Mouse (Mus musculus) heart, embryonic 10.5 days (tissue): ENCODE data around the gene Piwil1. TPM values are rescaled to one million over a fixed set of nuclear protein-coding genes. Genes with fewer than 3 reads are reported as not detected.
A peak's percentile ranks its signal among the peaks of the same experiment; 100 is the strongest.
"Not testable (repeated sequence)": the region's sequence is repeated elsewhere in the genome, so short reads cannot be mapped to it uniquely, and the experiment has no call there.

Experiments used
- DNase-seq: peaks from one replicate; pipeline ENCODE4 v3.0.0-alpha.2; 2017; ENCODE audit warnings: low spot score
- H3K27ac ChIP-seq: fragments of 300-500 bp; sonication (generic); 2 replicates; pipeline ENCODE4 v1.5.1; 2016; ENCODE audit warnings: mild to moderate bottlenecking
- H3K27me3 ChIP-seq: fragments of 300-500 bp; sonication (generic); 2 replicates; pipeline ENCODE4 v1.6.1; 2016; ENCODE audit warnings: mild to moderate bottlenecking; ENCODE audit not compliant: poor library complexity, insufficient read depth, severe bottlenecking
- H3K36me3 ChIP-seq: fragments of 300-500 bp; sonication (generic); 2 replicates; pipeline ENCODE4 v1.6.1; 2016; ENCODE audit warnings: mild to moderate bottlenecking, moderate library complexity
- H3K4me1 ChIP-seq: fragments of 300-500 bp; sonication (generic); 2 replicates; pipeline ENCODE4 v1.6.1; 2016; ENCODE audit warnings: mild to moderate bottlenecking
- H3K4me3 ChIP-seq: fragments of 300-500 bp; sonication (generic); 2 replicates; pipeline ENCODE4 v1.5.1; 2016; ENCODE audit warnings: mild to moderate bottlenecking, moderate library complexity
- H3K9me3 ChIP-seq: fragments of 300-500 bp; sonication (generic); 2 replicates; pipeline ENCODE4 v1.6.1; 2016; ENCODE audit warnings: mild to moderate bottlenecking, moderate library complexity
- WGBS: fragments of 180-500 bp; shearing (Covaris S2); methylation state at CpG from one replicate; pipeline ENCODE4 v1.1.7; 2016; 5-methylcytosine and 5-hydroxymethylcytosine counted together
- polyA plus RNA-seq: library from polyadenylated mRNA; unstranded; fragments of >200 nt; fragmentation: Nextera tagmentation; extraction: Ambion mirVana; gene quantifications from 2 replicates; pipeline ENCODE4 v1.2.1, GENCODE M21; 2016

Piwil1 gene
- polyA plus RNA-seq, 1 experiment from 2014 or later, result not detected

DNA sequence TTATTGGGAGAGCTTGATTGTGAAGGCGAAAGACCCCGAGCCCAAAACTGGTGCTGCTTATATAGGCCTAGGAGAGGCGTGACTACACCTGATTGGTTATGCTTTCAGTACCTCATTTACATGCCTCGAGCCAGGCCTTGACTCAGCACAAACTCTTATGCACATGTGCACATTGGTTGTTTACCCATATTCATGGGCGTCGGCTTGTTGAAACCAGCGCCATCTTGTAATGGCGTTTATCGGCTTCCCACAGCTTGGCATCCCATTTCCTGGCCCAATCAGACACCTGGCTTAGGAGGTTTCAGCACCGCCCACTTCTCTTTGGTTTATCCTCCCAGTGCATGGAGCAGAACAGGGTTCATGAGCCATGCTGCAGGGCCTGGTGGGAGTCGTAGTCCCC, 18.1 kb downstream of the Piwil1 start:
- DNase-seq, result not testable (repeated sequence)

GRCm38 (mm10) chr5:128729341-128729740, 27.0 kb downstream of the Piwil1 start:
- Histone ChIP-seq H3K36me3 (no peaks in the 10 kb centered on the region), H3K4me1 (no peaks in the 10 kb centered on the region), H3K27ac (no peak overlapping the region), H3K4me3 (no peak overlapping the region), H3K9me3 (no peaks in the 10 kb centered on the region), H3K27me3 (no peaks in the 10 kb centered on the region)
- DNase-seq, result no peak
- WGBS, result 77% methylated on average over 5 of the region's 5 CpGs

More for the DNA sequence above, 18.1 kb downstream of the Piwil1 start:
- H3K36me3 ChIP-seq, H3K9me3 ChIP-seq, H3K4me1 ChIP-seq, H3K27me3 ChIP-seq, H3K4me3 ChIP-seq, H3K27ac ChIP-seq: not testable (repeated sequence)
- 88% methylated on average over 11 of the region's 11 CpGs for WGBS

DNA sequence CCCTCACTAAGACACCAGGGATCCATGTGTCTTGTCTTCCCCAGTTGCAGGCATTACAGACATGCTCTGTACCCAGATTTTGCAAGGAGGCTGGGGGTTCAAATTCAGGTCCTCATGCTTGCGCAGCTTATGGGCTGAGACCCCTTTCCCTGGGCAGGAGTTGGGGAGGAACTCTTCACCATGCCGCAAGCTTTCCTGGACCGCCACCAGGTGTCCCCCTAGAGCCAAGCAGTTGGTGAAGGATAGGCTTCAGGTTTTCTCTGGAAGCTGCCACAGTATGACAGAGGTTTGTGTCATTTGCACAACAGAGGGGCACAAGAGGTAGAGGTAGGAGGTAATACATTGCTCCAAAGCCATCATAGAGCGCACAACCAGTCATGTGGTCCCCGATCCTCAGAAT, 28.3 kb downstream of the Piwil1 start:
- Histone ChIP-seq H3K27me3 (no peaks in the 10 kb centered on the region), H3K27ac (no peak overlapping the region), H3K36me3 (no peaks in the 10 kb centered on the region), H3K4me1 (no peaks in the 10 kb centered on the region), H3K9me3 (no peaks in the 10 kb centered on the region), H3K4me3 (no peak overlapping the region)
- no peak for DNase-seq
- 38% methylated on average over 5 of the region's 5 CpGs for WGBS

GRCm38 (mm10) chr5:128732416-128733014, 30.2 kb downstream of the Piwil1 start:
- no peaks in the 10 kb centered on the region for H3K4me1 ChIP-seq
- no peak for DNase-seq
- H3K27ac ChIP-seq, result no peak overlapping the region
- H3K27me3 ChIP-seq, result peaks cover 15% of the 10 kb centered on the region
- H3K4me3 ChIP-seq, result no peak overlapping the region
- no peaks in the 10 kb centered on the region for H3K9me3 ChIP-seq
- no peaks in the 10 kb centered on the region for H3K36me3 ChIP-seq
- 64% methylated on average over 11 of the region's 11 CpGs for WGBS

DNA sequence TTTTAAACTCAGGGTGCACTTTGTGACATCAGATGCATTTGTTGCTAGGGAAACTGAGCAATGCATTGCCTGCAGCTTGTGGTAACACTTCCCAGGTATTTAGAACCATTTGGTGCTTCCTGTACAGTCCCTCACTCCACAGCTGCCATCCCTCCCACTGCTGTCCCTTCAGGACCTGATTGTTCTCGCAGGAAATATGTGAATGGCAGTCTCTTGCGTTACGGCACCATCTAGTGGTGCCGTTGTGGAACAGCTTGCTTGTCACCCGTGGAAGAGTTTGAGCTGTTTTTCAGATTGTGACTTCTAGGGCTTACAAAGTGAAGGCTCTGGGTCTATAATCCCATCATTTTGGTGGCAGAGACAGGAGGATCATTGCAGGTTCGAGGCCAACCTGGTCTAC, 31.6 kb downstream of the Piwil1 start:
- H3K9me3 ChIP-seq, result no peaks in the 10 kb centered on the region
- no peak for DNase-seq
- no peaks in the 10 kb centered on the region for H3K4me1 ChIP-seq
- no peak overlapping the region for H3K27ac ChIP-seq
- no peak overlapping the region for H3K4me3 ChIP-seq
- peaks cover 28% of the 10 kb centered on the region for H3K27me3 ChIP-seq
- 2% methylated on average over 6 of the region's 6 CpGs for WGBS
- H3K36me3 ChIP-seq, result no peaks in the 10 kb centered on the region

- H3K36me3 ChIP-seq, result no peaks in the 10 kb centered on the region
- no peaks in the 10 kb centered on the region for H3K9me3 ChIP-seq
- H3K27ac ChIP-seq, result no peak overlapping the region
- peaks cover 47% of the 10 kb centered on the region for H3K27me3 ChIP-seq
- no peak overlapping the region for H3K4me3 ChIP-seq
- H3K4me1 ChIP-seq, result no peaks in the 10 kb centered on the region
- WGBS, result 64% methylated on average over 22 of the region's 22 CpGs
- DNase-seq, result no peak
Observed at GRCm38 (mm10) chr5:128735921-128736320, 33.6 kb downstream of the Piwil1 start.

GRCm38 (mm10) chr5:128739168-128739837, 37.0 kb downstream of the Piwil1 start:
- no peaks in the 10 kb centered on the region for H3K9me3 ChIP-seq
- H3K27me3 ChIP-seq, result peaks cover 57% of the 10 kb centered on the region
- no peak overlapping the region for H3K27ac ChIP-seq
- H3K4me1 ChIP-seq, result no peaks in the 10 kb centered on the region
- DNase-seq, result no peak
- no peak overlapping the region for H3K4me3 ChIP-seq
- H3K36me3 ChIP-seq, result no peaks in the 10 kb centered on the region
- 45% methylated on average over 13 of the region's 17 CpGs for WGBS

DNA sequence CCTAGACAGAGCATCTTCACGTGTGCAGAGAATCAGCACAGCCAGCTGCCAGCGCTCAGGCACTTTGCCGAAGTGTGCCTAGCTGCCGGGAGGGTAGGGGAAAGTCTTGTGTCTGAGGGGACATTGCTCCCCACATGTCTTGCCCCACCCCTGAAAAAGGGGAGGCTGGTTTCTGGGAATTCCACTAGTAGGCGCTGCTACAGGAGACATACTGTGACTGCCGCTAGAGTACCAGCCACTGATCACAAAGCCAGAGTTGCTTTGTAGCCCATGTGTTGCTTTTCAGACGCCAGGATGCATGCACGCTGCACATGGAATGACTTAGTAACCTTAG, 37.5 kb downstream of the Piwil1 start:
- H3K4me3 ChIP-seq, result no peak overlapping the region
- no peak for DNase-seq
- H3K27me3 ChIP-seq, result peaks cover 57% of the 10 kb centered on the region

GRCm38 (mm10) chr5:128744351-128744750, 42.0 kb downstream of the Piwil1 start:
- WGBS, result 84% methylated on average over 6 of the region's 6 CpGs
- no peak for DNase-seq
- peaks cover 26% of the 10 kb centered on the region for H3K27me3 ChIP-seq
- no peaks in the 10 kb centered on the region for H3K9me3 ChIP-seq
- peaks cover 8% of the 10 kb centered on the region for H3K4me1 ChIP-seq
- H3K36me3 ChIP-seq, result no peaks in the 10 kb centered on the region
- no peak overlapping the region for H3K4me3 ChIP-seq
- H3K27ac ChIP-seq, result no peak overlapping the region

More for the DNA sequence above, 37.5 kb downstream of the Piwil1 start:
- Histone ChIP-seq H3K4me1 (no peaks in the 10 kb centered on the region), H3K27ac (no peak overlapping the region), H3K36me3 (no peaks in the 10 kb centered on the region), H3K9me3 (no peaks in the 10 kb centered on the region)
- 31% methylated on average over 8 of the region's 8 CpGs for WGBS

DNA sequence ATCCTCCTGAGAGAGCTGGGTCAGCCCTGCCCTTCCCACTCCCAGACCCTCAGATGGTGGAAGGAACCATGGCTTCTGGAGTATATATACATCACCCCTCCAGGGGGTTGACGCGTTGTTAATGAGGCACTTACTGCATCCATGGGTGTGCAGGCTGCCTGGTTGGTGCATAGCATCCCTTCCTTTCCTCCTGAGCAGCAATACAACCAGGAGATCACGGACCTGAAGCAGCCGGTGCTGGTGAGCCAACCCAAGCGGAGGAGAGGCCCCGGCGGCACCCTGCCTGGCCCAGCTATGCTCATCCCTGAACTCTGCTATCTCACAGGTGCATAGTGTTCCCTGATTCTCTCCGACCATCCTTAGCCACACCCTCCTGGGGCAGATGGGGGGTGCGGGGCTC, 42.9 kb downstream of the Piwil1 start:
- H3K27me3 ChIP-seq, result peaks cover 17% of the 10 kb centered on the region; the same call in 1 of the 2 replicates
- 60% methylated on average over 9 of the region's 9 CpGs for WGBS
- H3K4me1 ChIP-seq, result peaks cover 8% of the 10 kb centered on the region
- H3K4me3 ChIP-seq, result no peak overlapping the region
- DNase-seq, result no peak
- no peaks in the 10 kb centered on the region for H3K9me3 ChIP-seq
- H3K27ac ChIP-seq, result no peak overlapping the region
- no peaks in the 10 kb centered on the region for H3K36me3 ChIP-seq

DNA sequence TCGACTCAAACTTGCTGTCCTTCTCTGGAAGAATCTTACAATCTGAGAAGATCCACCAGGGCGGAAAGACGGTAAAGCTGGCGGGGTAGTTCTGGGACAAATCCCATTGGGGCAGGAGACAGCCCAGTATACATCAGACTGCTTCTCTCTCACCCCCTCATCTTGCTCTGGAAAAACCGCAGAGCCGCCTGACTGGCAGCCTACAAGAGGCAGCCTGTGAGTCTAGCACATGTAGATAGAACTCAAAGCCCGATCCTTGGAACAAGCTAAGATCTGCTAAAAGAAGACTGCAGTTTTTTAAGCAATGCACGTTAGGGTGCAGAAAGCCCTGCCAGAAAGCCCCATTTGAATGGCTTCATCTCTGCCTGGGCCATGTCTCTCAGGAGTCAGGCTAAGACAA, 43.9 kb downstream of the Piwil1 start:
- Histone ChIP-seq H3K27me3 (peaks cover 9% of the 10 kb centered on the region; the same call in 1 of the 2 replicates), H3K9me3 (no peaks in the 10 kb centered on the region), H3K27ac (no peak overlapping the region), H3K4me3 (no peak overlapping the region), H3K36me3 (no peaks in the 10 kb centered on the region), H3K4me1 (peaks cover 8% of the 10 kb centered on the region)
- WGBS, result 74% methylated on average over 8 of the region's 8 CpGs
- no peak for DNase-seq

GRCm38 (mm10) chr5:128761118-128761517, 58.8 kb downstream of the Piwil1 start:
- no peak for DNase-seq
- H3K4me1 ChIP-seq, result peaks cover 9% of the 10 kb centered on the region
- no peaks in the 10 kb centered on the region for H3K27me3 ChIP-seq
- no peaks in the 10 kb centered on the region for H3K36me3 ChIP-seq
- no peak overlapping the region for H3K4me3 ChIP-seq
- 29% methylated on average over 8 of the region's 8 CpGs for WGBS
- H3K9me3 ChIP-seq, result no peaks in the 10 kb centered on the region
- H3K27ac ChIP-seq, result no peak overlapping the region

DNA sequence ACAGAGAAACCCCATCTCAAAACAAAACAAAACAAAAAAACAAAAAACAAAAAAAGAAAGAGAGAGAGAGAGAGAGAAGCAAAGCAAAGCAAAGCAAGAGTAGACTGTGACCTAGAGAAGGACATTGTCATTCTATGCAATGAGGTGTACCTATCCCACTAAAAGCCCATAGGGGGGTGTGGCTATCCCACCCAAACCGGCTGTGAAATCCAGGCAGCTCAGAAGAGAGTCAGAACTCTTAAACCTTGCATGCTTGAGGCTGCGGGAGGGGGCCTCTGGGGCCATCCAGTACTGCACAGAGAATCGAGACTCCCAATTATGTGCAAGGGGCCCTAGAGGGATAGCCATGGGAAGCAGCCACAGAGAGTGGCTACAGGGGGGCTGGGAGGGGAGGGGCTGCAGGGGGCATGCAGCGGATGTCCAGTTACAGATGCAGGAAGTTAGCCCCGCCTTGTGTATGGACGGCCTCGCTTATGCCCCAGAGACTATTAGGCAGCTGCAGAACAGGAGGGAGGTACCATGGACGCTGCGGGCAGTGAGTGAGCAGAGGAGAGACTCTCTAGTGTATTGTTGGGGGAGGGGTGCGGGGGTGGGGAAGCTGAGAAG, 66.8 kb downstream of the Piwil1 start:
- Histone ChIP-seq H3K27me3 (no peaks in the 10 kb centered on the region), H3K4me3 (peak overlapping the region; percentile 31), H3K36me3 (no peaks in the 10 kb centered on the region), H3K9me3 (no peaks in the 10 kb centered on the region), H3K27ac (no peak overlapping the region), H3K4me1 (peaks cover 8% of the 10 kb centered on the region)
- 26% methylated on average over 10 of the region's 10 CpGs for WGBS
- no peak for DNase-seq
